ENCODE assay signal across 9 mouse cellular contexts in genomic region chr2:147895691-147896090, GRCm38 (mm10).
DNase-seq lines count a peak whose midpoint lies in the region; ATAC-seq and TF ChIP-seq lines count a peak whose summit lies in the region.
"Had no signal": no experiment of that assay in that cellular context is flagged by ENCODE, and none has a peak within 500 bp of the region (broad histone marks: within the 10 kb centered on the region; RNA-seq: fewer than 3 reads in every experiment).

No protein-coding gene starts in this region.

- peaks cover 4% of the 10 kb centered on the region for H3K27me3 ChIP-seq in Patski
- H3K27me3 ChIP-seq in midbrain, embryonic 14.5 days (ENCODE audit: control insufficient read depth, insufficient read depth, low read length), result no peaks in the 10 kb centered on the region
- H3K27me3 ChIP-seq: limb, embryonic 13.5 days had no signal

- no peak for ATAC-seq in Patski
- ATAC-seq in midbrain, embryonic 14.5 days (ENCODE audit: low FRiP score, low TSS enrichment), result no peak
- ATAC-seq in erythroblast, adult 5-6 weeks (replicated peaks; ENCODE audit: low FRiP score, poor library complexity, severe bottlenecking), result no peak; the same call in 1 of the 2 replicates

- CTCF ChIA-PET in Patski (lab: Charles Lee), result interaction anchor here (1.3 kb wide), 1 partner anchor 18 kb away, joined by 3 read pairs; no protein-coding TSS in a partner anchor

- no peaks in the 10 kb centered on the region for H3K36me3 ChIP-seq in midbrain, embryonic 14.5 days (ENCODE audit: control insufficient read depth, insufficient read depth, low read length)
- H3K36me3 ChIP-seq: limb, embryonic 13.5 days had no signal

- H3K9me3 ChIP-seq in midbrain, embryonic 14.5 days (ENCODE audit: control insufficient read depth, low read length), result no peaks in the 10 kb centered on the region
- H3K9me3 ChIP-seq: limb, embryonic 13.5 days had no signal

- H3K4me1 ChIP-seq in midbrain, embryonic 14.5 days (ENCODE audit: control insufficient read depth, insufficient read depth, low read length), result no peaks in the 10 kb centered on the region
- H3K4me1 ChIP-seq: limb, embryonic 13.5 days had no signal

- POLR2A ChIA-PET in Patski (lab: Charles Lee), result no interaction called here

- no peak overlapping the region for H3K4me2 ChIP-seq in midbrain, embryonic 14.5 days (ENCODE audit: low read length)
- H3K4me2 ChIP-seq: limb, embryonic 13.5 days had no signal

- intact Hi-C loops in heart, postnatal 14 days (cut with DNase I), result loop anchor here (1.0 kb wide), 1 partner anchor 91 kb away; no protein-coding TSS in a partner anchor
- intact Hi-C loops in left cerebral cortex, adult 2 months (cut with DNase I), result no loop called here

- WGBS in midbrain, embryonic 14.5 days, result 0% methylated on average over 1 of the region's 1 CpGs

- no peak overlapping the region for H3K27ac ChIP-seq in left cerebral cortex, adult 2 months
- no peak overlapping the region for H3K27ac ChIP-seq in midbrain, embryonic 14.5 days (replicated peaks; ENCODE audit: low read depth, low read length)
- H3K27ac ChIP-seq: limb, embryonic 13.5 days had no signal

- no peak overlapping the region for H3K9ac ChIP-seq in midbrain, embryonic 14.5 days (replicated peaks; ENCODE audit: low read length)
- H3K9ac ChIP-seq: limb, embryonic 13.5 days had no signal

- peak; percentile 70 for TF ChIP-seq CTCF in Patski (IDR thresholded peaks at IDR 0.05)
- TF ChIP-seq CTCF in left cerebral cortex, adult 2 months (IDR thresholded peaks at IDR 0.05), result peak; percentile 81

- DNase-seq in layer of hippocampus, adult 11-12 months (ENCODE audit: low spot score), result peak; percentile 20
- DNase-seq in layer of hippocampus, adult 9-10 months (ENCODE audit: low spot score), result no peak
- DNase-seq in Patski (ENCODE audit: low read depth, low spot score), result no peak
- peak; percentile 22 to 54 for DNase-seq in cerebellum, postnatal 25 days
- peak; percentile 38 to 43 for DNase-seq in heart, postnatal 14 days
- peak; percentile 15 to 17 for DNase-seq in left cerebral cortex, adult 2 months (ENCODE audit: extremely low spot score in 1 of 2, low spot score in 2 of 2)
- peak; percentile 75 for DNase-seq in midbrain, embryonic 14.5 days

- H3K4me3 ChIP-seq in left cerebral cortex, adult 2 months, result no peak overlapping the region
- H3K4me3 ChIP-seq in midbrain, embryonic 14.5 days (replicated peaks; ENCODE audit: low read depth, low read length), result no peak overlapping the region
- H3K4me3 ChIP-seq: limb, embryonic 13.5 days had no signal

- in situ Hi-C loops in Patski (cut with MboI; ENCODE audit: low pct_unique_long_range_greater_than_20kb), result no loop called here

Comparison
In these comparisons a context has a peak if more than half of its experiments do, and no peak if none do; other contexts are left out.
1. DNase-seq: peak in layer of hippocampus, adult 11-12 months (single experiment), cerebellum, postnatal 25 days (2 of 2), heart, postnatal 14 days (2 of 2), left cerebral cortex, adult 2 months (2 of 2) and midbrain, embryonic 14.5 days (single experiment); none in layer of hippocampus, adult 9-10 months (single experiment) and Patski (single experiment).